Mouse (Mus musculus) bone marrow macrophage, adult 2 months (primary cell): ENCODE measurements around the gene Gsk3b.

Experiments used
- CTCF ChIP-seq: IDR thresholded peaks from 2 replicates; pipeline ENCODE4 v1.5.1; 2012; ENCODE audit warnings: low read depth, mild to moderate bottlenecking, low read length, moderate library complexity
- POLR2A ChIP-seq: IDR thresholded peaks from 2 replicates; pipeline ENCODE4 v1.6.1; 2012; ENCODE audit warnings: mild to moderate bottlenecking, low read depth, low read length, borderline replicate concordance

DNA sequence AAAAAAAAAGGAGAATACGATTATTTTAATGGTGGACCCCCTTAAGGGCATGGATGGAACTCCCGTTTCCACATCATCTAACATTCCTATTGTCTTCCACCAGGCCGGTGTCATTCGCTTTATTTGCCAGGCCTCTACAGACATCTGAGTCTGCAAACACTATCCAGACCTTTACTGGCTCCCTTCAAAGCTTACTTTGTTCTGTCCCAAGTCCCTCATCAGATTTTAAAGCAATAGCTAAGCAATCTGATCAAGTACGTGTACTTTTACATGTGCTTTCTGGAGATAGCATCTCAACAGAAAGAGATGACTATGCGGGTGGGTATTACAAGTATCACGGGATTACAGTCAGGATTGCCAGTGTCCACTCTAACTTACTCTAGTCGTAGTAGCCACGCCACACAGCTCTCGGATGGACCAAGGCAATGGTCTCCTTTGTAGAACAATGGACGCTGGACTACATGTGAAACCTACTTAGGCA is 1.1 kb upstream of the Gsk3b start:
- TF ChIP-seq CTCF (no peak), POLR2A (no peak)
